In genomic region chr9:104315499-104315898, GRCm38 (mm10) we compare ENCODE assay signal across 9 mouse cellular contexts. TPM values are rescaled to one million over a fixed set of nuclear protein-coding genes. Genes with fewer than 3 reads are reported as not detected.
DNase-seq lines count a peak whose midpoint lies in the region; ATAC-seq and TF ChIP-seq lines count a peak whose summit lies in the region.
"Had no signal": no experiment of that assay in that cellular context is flagged by ENCODE, and none has a peak within 500 bp of the region (broad histone marks: within the 10 kb centered on the region; RNA-seq: fewer than 3 reads in every experiment).

No protein-coding gene starts in this region.

- peak; percentile 12 to 25 for DNase-seq in gastrocnemius, postnatal 4 days (ENCODE audit: low spot score in 2 of 2)
- no peak for DNase-seq in gastrocnemius, postnatal 36 days
- DNase-seq in cerebellum, adult 8-10 months = peak; percentile 2
- DNase-seq in frontal cortex, postnatal 36 days (ENCODE audit: low spot score in 2 of 2) = peak; percentile 17 to 51
- DNase-seq in layer of hippocampus, postnatal 10 days (ENCODE audit: low spot score in 2 of 2) = peak; percentile 46 to 53
- peak; percentile 14 to 40 for DNase-seq in right cerebral cortex, postnatal 36 days (ENCODE audit: low spot score in 2 of 2)

- ATAC-seq in megakaryocyte, adult 5-6 weeks (ENCODE audit: poor library complexity, severe bottlenecking) = peak; percentile 64

- H3K4me3 ChIP-seq in E14TG2a.4 (replicated peaks; ENCODE audit: low read length) = no peak overlapping the region
- H3K4me3 ChIP-seq: limb, embryonic 12.5 days had no signal

- H3K4me1 ChIP-seq in E14TG2a.4 (replicated peaks; ENCODE audit: low read depth, low read length) = peaks cover 4% of the 10 kb centered on the region; the same call in 1 of the 2 replicates
- H3K4me1 ChIP-seq: limb, embryonic 12.5 days had no signal

- H3K36me3 ChIP-seq in E14TG2a.4 (ENCODE audit: insufficient read depth, low read length) = no peaks in the 10 kb centered on the region
- H3K36me3 ChIP-seq: limb, embryonic 12.5 days had no signal

- TF ChIP-seq CTCF in E14TG2a.4 (conservative IDR thresholded peaks at IDR 0.05; ENCODE audit: low read length) = peak; percentile 38

- intact Hi-C loops in gastrocnemius, postnatal 36 days (cut with DNase I) = no loop called here

- H3K9me3 ChIP-seq in E14TG2a.4 (ENCODE audit: low read length) = no peaks in the 10 kb centered on the region
- H3K9me3 ChIP-seq: limb, embryonic 12.5 days had no signal

- H3K27me3 ChIP-seq in E14TG2a.4 (ENCODE audit: insufficient read depth, low read length) = no peaks in the 10 kb centered on the region; the same call in 1 of the 2 replicates

RNA-seq across cellular contexts. Expression of gene Acpp, which starts 22.0 kb away (rescaled TPM):
- total RNA-seq in gastrocnemius, postnatal 4 days (2021) = under 1 TPM; 0.32 to 0.57 TPM
- total RNA-seq in gastrocnemius, postnatal 36 days (2021) = under 1 TPM in 1 of 2 experiments, not detected in 1; 0.38 TPM
- total RNA-seq in layer of hippocampus, postnatal 10 days (2021) = under 1 TPM; 0.54 to 0.59 TPM
- 12.8 and 14.8 TPM in 2 replicates for total RNA-seq in megakaryocyte, adult 5-6 weeks (2015)
- 10.9 and 17.7 TPM in 2 replicates for total RNA-seq in megakaryocyte, adult 5-6 weeks (2017)

RNA-seq across cellular contexts. Expression of gene Dnajc13, which starts 52.8 kb away (rescaled TPM):
- 10 to 100 TPM; 44.4 to 54.8 TPM for total RNA-seq in gastrocnemius, postnatal 4 days (2021)
- 10 to 100 TPM; 19.1 to 25.4 TPM for total RNA-seq in gastrocnemius, postnatal 36 days (2021)
- 10 to 100 TPM; 71.0 to 71.3 TPM for total RNA-seq in layer of hippocampus, postnatal 10 days (2021)
- total RNA-seq in megakaryocyte, adult 5-6 weeks (2015) = 68.2 and 77.1 TPM in 2 replicates
- 45.7 and 50.0 TPM in 2 replicates for total RNA-seq in megakaryocyte, adult 5-6 weeks (2017)

Comparison
In these comparisons a context has a peak if more than half of its experiments do, and no peak if none do; other contexts are left out.
1. DNase-seq: peak in gastrocnemius, postnatal 4 days (2 of 2), cerebellum, adult 8-10 months (single experiment), frontal cortex, postnatal 36 days (2 of 2), layer of hippocampus, postnatal 10 days (2 of 2) and right cerebral cortex, postnatal 36 days (2 of 2); none in gastrocnemius, postnatal 36 days (0 of 2).
2. RNA of gene Acpp, which starts 22.0 kb away (total RNA-seq): 10.9 to 17.7 TPM in megakaryocyte, adult 5-6 weeks; 0.54 to 0.59 TPM in layer of hippocampus, postnatal 10 days, 0.32 to 0.57 TPM in gastrocnemius, postnatal 4 days and 0.38 TPM in gastrocnemius, postnatal 36 days; every median in the first group is over 4 times any median in the second.